Mouse (Mus musculus): ENCODE results near the gene 1700057G04Rik.

Gene 1700057G04Rik

GRCm38 (mm10) chr9:92309077-92309476 lies at the start of gene 1700057G04Rik:
TSS of gene 1700057G04Rik (plus strand) at chr9:92309377.
- no peak for DNase-seq (ENCODE audit: low spot score)

DNA sequence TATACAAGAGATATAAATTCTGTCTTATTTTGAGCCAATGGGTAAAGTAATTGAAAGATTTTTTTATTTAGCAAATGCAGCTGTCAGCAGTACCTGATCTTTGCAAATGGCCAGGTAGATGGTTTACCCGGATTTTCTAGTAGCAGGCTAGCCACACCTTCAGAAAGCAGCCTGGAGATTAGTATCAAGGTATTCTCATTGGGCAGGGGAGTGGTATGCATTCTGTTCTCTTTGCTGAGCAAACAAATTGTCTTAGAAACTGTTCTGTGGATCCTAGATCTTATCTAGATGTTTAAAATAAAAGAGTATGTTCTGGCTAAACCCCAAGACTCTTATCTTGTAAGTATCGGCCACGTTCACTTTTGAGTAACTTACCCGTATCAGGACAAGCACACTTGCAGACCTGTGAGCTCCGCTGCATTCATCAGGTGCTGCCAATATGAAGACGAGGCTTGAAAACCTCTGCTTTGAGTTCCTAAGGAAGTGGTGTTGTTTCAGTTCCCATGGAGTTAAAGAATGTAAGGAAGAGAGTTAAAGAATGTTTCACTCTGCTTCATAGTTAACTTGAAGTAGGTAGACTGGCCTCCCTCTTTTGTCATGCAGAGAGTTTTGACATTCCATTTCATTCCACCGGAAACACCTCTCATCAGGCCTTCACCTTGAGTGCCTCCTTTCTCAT lies 48.6 kb upstream of the 1700057G04Rik start:
- no peak for DNase-seq (ENCODE audit: low spot score)

DNA sequence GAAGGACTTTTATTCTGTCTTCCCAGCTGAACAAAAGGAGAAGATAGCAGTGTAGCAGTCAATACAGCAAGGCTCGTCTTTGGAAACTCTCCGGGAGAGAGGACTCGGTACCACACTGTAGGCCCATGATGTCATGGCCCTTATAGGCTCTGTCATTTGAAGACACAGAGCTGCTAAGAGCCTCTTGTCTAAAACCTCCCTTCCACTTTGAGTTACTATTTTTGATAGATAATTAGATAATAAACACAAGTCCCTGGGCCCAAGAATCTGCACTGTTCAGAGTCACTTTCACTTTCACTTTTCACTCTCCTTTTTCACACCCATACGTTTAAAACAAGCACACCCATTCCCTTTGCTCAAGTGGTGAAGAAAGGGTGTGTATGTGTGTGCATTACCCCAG lies 43.5 kb upstream of the 1700057G04Rik start:
- no peak for DNase-seq (ENCODE audit: low spot score)

- DNase-seq (ENCODE audit: low spot score) = no peak
These were observed 42.5 kb upstream of the 1700057G04Rik start for GRCm38 (mm10) chr9:92266558-92267171.

DNA sequence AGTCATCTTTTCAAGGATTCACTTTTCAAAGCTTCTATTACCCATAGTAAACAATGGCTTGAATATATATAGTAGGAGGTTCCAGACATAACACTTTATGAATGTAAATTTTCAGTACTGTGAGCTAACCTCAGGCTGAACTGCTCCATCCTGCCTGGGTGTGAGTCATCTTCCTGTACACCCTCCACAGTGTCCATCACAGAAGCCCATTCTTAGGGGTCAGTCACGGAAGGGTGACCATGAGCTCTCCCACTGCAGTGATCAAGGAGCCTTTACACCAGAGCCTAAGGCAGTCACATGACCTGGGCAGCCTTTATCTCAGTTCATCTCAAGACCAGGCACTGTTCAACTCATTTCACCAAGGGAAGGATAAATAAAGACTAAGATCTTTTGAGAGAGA lies 41.4 kb upstream of the 1700057G04Rik start:
- DNase-seq (ENCODE audit: low spot score) = no peak

GRCm38 (mm10) chr9:92269829-92270404 lies 39.3 kb upstream of the 1700057G04Rik start:
- DNase-seq (ENCODE audit: low spot score) = no peak

- peak; percentile 63 for DNase-seq (ENCODE audit: low spot score)
These were observed 38.2 kb upstream of the 1700057G04Rik start for GRCm38 (mm10) chr9:92270927-92271326.

DNA sequence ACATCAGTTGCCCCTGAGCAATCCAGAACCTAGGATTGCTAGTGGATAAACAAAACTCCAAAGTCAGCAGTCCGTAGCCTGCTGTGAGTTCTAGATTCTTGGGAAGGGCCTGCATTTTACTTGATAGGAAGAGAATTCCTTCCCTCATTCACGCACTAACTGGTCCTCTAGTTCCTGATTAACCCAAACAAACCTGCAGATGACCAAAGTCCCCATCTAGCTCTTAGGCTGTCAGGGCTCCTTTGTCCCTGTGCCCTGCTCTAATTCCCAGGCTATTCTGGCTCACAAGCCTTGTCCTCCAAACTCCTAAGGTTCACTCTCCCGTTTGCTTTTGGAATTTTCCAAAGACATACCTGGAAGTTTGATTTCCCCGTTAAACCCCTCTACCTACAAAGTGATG lies 36.5 kb upstream of the 1700057G04Rik start:
- no peak for DNase-seq (ENCODE audit: low spot score)

- no peak for DNase-seq (ENCODE audit: low spot score)
These were observed 35.9 kb upstream of the 1700057G04Rik start for GRCm38 (mm10) chr9:92273271-92273670.

- no peak for DNase-seq (ENCODE audit: low spot score)
These were observed 35.0 kb upstream of the 1700057G04Rik start for GRCm38 (mm10) chr9:92273956-92274762.

GRCm38 (mm10) chr9:92275486-92276207 lies 33.5 kb upstream of the 1700057G04Rik start, which contains the start of gene Plscr2:
TSS of gene Plscr2 (plus strand) at chr9:92275602.
- DNase-seq (ENCODE audit: low spot score) = no peak

GRCm38 (mm10) chr9:92276360-92276759 lies 32.8 kb upstream of the 1700057G04Rik start:
- no peak for DNase-seq (ENCODE audit: low spot score)

GRCm38 (mm10) chr9:92280048-92280447 lies 29.1 kb upstream of the 1700057G04Rik start:
- no peak for DNase-seq (ENCODE audit: low spot score)

- no peak for DNase-seq (ENCODE audit: low spot score)
These were observed 26.5 kb upstream of the 1700057G04Rik start for GRCm38 (mm10) chr9:92282563-92283171.

DNA sequence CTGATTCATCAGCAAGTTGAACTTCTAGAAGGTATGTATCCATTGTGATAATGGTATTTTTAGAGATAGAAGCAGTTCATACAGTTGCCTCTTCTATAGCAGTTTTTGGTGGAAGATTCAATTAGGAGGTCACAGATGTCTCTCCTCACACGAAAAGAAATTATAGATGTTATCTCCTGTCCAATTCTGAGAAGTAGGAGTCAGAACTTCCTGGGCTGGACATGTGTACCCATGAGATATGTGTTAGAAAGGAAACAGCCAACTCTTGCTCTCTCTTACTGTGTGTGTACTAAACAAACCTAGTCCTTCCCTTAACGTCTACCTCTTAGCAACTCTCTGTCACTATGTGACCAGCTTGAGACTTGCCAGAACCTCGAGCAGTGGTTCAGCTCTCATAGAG lies 19.5 kb upstream of the 1700057G04Rik start:
- DNase-seq (ENCODE audit: low spot score) = no peak

GRCm38 (mm10) chr9:92292169-92292568 lies 17.0 kb upstream of the 1700057G04Rik start:
- no peak for DNase-seq (ENCODE audit: low spot score)

GRCm38 (mm10) chr9:92292922-92293321 lies 16.3 kb upstream of the 1700057G04Rik start:
- no peak for DNase-seq (ENCODE audit: low spot score)

- DNase-seq (ENCODE audit: low spot score) = no peak
These were observed 15.3 kb upstream of the 1700057G04Rik start for GRCm38 (mm10) chr9:92293560-92294548.

- DNase-seq (ENCODE audit: low spot score) = no peak
These were observed 10.9 kb upstream of the 1700057G04Rik start for GRCm38 (mm10) chr9:92298288-92298687.

GRCm38 (mm10) chr9:92301213-92301612 lies 8.0 kb upstream of the 1700057G04Rik start:
- no peak for DNase-seq (ENCODE audit: low spot score)
